Mouse (Mus musculus) lung, adult 18-20 months (tissue): ENCODE measurements around the gene Crisp1.

ENCODE experiments used
- DNase-seq, 2 experiments: peaks; one replicate each; pipeline ENCODE4 v3.0.0; 2022; ENCODE audit warnings: mixed read lengths in 2 of 2

Crisp1 gene

GRCm38 (mm10) chr17:40319062-40319461, at the start of gene Crisp1:
Gene Crisp1 (minus strand): TSS chr17:40319207.
- no peak for DNase-seq

GRCm38 (mm10) chr17:40342497-40343009, 23.5 kb upstream of the Crisp1 start:
- DNase-seq: no peak

GRCm38 (mm10) chr17:40285435-40285834, 33.6 kb downstream of the Crisp1 start:
- DNase-seq: no peak

GRCm38 (mm10) chr17:40275519-40275918, 43.5 kb downstream of the Crisp1 start:
- DNase-seq: no peak

GRCm38 (mm10) chr17:40274906-40275470, 44.0 kb downstream of the Crisp1 start:
- no peak for DNase-seq

GRCm38 (mm10) chr17:40252487-40252886, 66.5 kb downstream of the Crisp1 start:
- no peak for DNase-seq
